Mouse (Mus musculus): Measurements from ENCODE around the gene Gm7075. TPM values are rescaled to one million over a fixed set of nuclear protein-coding genes. Genes with fewer than 3 reads are reported as not detected.
"Not testable (repeated sequence)": the region's sequence is repeated elsewhere in the genome, so short reads cannot be mapped to it uniquely, and the experiment has no call there.

Gene Gm7075
- total and polyA plus RNA-seq, 3 experiments, result not detected

DNA sequence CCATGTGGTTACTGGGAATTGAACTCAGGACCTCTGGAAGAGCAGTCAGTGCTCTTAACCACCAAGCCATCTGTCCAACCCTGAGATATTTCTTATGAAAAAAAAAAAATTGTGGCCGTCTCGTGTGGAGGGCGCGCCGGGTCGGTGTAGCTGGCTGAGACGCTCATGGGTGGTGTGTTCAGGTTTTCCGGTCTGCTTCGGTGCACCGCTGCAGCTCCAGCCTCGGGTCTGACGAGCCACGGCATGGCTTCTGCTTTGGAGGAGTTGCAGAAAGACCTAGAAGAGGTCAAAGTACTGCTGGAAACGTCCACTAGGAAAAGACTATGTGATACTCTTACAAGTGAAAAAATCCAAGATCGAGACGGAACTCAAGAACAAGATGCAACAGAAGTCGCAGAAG is 8.8 kb downstream of the Gm7075 start:
- H3K27ac ChIP-seq (ENCODE audit: insufficient read depth, low read depth), result no peak overlapping the region
- in situ Hi-C loops (cut with MboI; ENCODE audit: low pct_ligation_motif_present, low pct_unique_long_range_greater_than_20kb, low sequenced_read_pairs) (no loop called here), dilution Hi-C loops (cut with MboI; ENCODE audit: extremely low pct_ligation_motif_present, extremely low pct_unique_long_range_greater_than_20kb, low sequenced_read_pairs) (no loop called here)
- H3K79me2 ChIP-seq (replicated peaks; ENCODE audit: control insufficient read depth, extremely low read depth, insufficient read depth, poor library complexity, severe bottlenecking), result no peaks in the 10 kb centered on the region
- H3K27me3 ChIP-seq (replicated peaks), result no peaks in the 10 kb centered on the region
- H3K4me1 ChIP-seq (ENCODE audit: control insufficient read depth in 1 of 2, insufficient read depth in 2 of 2), result peaks cover 0 to under 1% of the 10 kb centered on the region in 2 experiments; a peak in 1 of 4 replicates
- peak overlapping the region; percentile 25; the same call in 1 of the 2 replicates for H3K4me2 ChIP-seq (ENCODE audit: insufficient read depth, low read depth, poor library complexity, severe bottlenecking)
- no peak for TF ChIP-seq MAX (IDR thresholded peaks at IDR 0.05; ENCODE audit: low read length)
- TF ChIP-seq ZC3H11A (IDR thresholded peaks at IDR 0.05; ENCODE audit: low read depth, low read length), result no peak
- H3K9ac ChIP-seq (ENCODE audit: insufficient read depth, low read depth), result no peak overlapping the region
- H3K4me3 ChIP-seq (replicated peaks in 1 of 3; ENCODE audit: low read depth in 2 of 3, low read length in 2 of 3, poor library complexity in 1 of 3), result no peak overlapping the region
- no peaks in the 10 kb centered on the region for H3K9me3 ChIP-seq (replicated peaks; ENCODE audit: low read length)
- H3K36me3 ChIP-seq (replicated peaks in 1 of 2; ENCODE audit: control insufficient read depth in 1 of 2, insufficient read depth in 1 of 2, low read length in 1 of 2), result no peaks in the 10 kb centered on the region
- no peak for DNase-seq (ENCODE audit: extremely low read depth)

DNA sequence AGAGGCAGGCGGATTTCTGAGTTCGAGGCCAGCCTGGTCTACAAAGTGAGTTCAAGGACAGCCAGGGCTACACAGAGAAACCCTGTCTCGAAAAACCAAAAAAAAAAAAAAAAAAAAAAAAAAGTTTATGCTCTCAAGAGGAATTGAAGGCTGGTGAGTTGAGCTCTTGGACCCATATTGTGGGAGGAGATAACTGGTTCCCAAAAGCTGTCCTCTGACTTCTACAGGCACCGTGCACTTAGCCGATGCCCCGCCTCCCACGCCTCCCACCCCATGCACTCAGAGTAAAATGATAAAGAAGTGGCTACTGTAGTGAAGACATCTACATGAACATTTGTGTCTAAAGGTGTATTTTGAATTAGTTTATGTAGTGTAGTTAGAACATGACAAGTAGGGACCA is 9.9 kb downstream of the Gm7075 start:
- H3K4me1 ChIP-seq (ENCODE audit: control insufficient read depth in 1 of 2, insufficient read depth in 2 of 2); DNase-seq (ENCODE audit: extremely low read depth); H3K36me3 ChIP-seq (replicated peaks in 1 of 2; ENCODE audit: control insufficient read depth in 1 of 2, insufficient read depth in 1 of 2, low read length in 1 of 2); in situ Hi-C loops (cut with MboI; ENCODE audit: low pct_ligation_motif_present, low pct_unique_long_range_greater_than_20kb, low sequenced_read_pairs); H3K9me3 ChIP-seq (replicated peaks; ENCODE audit: low read length); H3K79me2 ChIP-seq (replicated peaks; ENCODE audit: control insufficient read depth, extremely low read depth, insufficient read depth, poor library complexity, severe bottlenecking); dilution Hi-C loops (cut with MboI; ENCODE audit: extremely low pct_ligation_motif_present, extremely low pct_unique_long_range_greater_than_20kb, low sequenced_read_pairs); H3K27ac ChIP-seq (ENCODE audit: insufficient read depth, low read depth); H3K9ac ChIP-seq (ENCODE audit: insufficient read depth, low read depth); H3K4me2 ChIP-seq (ENCODE audit: insufficient read depth, low read depth, poor library complexity, severe bottlenecking); H3K4me3 ChIP-seq (replicated peaks in 1 of 3; ENCODE audit: low read depth in 2 of 3, low read length in 2 of 3, poor library complexity in 1 of 3); H3K27me3 ChIP-seq (replicated peaks): not testable (repeated sequence)

DNA sequence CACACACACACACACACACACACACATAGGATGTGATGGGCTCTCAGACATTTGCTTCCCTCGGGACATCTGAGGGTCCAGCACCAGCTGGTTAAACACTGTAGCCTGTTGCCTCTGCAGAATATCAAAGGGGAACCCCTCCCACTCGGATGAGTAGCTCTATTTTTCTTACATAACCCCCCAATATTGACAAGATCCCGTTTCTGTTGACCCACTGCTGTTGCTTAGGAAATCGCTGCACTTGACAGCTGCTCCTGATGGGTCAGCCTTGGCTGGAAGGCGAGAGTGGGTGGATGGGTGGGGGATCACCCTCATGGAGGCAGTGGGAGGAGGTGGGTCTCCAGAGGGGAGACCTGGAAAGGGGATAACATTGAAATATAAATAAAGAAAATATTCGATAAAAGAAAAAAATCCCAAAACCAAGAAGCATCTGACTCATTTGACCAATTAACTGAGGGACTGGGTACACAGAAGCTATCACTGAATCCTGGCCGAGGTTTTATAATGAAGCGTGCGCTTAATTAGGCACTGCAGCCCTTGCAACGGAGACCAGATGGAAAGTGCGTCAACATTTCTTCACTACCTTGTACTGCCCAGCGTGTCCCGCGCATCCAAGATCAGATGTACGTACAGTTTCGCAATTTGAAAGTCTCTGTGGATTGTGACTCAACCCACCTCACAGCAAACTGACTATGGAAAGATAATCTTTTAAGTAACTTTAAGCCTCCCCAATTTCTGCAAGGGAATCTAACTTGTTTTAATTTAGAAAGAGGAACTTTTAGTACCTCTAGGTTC is 11.2 kb downstream of the Gm7075 start:
- TF ChIP-seq NELFE (IDR thresholded peaks at IDR 0.05; ENCODE audit: low read depth, low read length), result no peak
- no peak for TF ChIP-seq E2F4 (IDR thresholded peaks at IDR 0.05; ENCODE audit: insufficient replicate concordance, low read depth, low read length)
- TF ChIP-seq EP300 (IDR thresholded peaks at IDR 0.05; ENCODE audit: low read length), result no peak
- no peak for TF ChIP-seq CTCF (conservative IDR thresholded peaks at IDR 0.05 in 1 of 2, IDR thresholded peaks at IDR 0.05 in 1 of 2; ENCODE audit: low read depth in 2 of 2, low read length in 2 of 2)
- TF ChIP-seq CHD2 (IDR thresholded peaks at IDR 0.05; ENCODE audit: low read length), result no peak
- no peak for TF ChIP-seq POLR2AphosphoS2 (IDR thresholded peaks at IDR 0.05; ENCODE audit: low read depth, low read length)
- no peak for TF ChIP-seq ZNF384 (IDR thresholded peaks at IDR 0.05; ENCODE audit: low read depth, low read length)
- TF ChIP-seq SMC3 (IDR thresholded peaks at IDR 0.05; ENCODE audit: low read depth, low read length), result no peak
- no peak for TF ChIP-seq MAZ (IDR thresholded peaks at IDR 0.05; ENCODE audit: low read depth, low read length)
- TF ChIP-seq POLR2A (IDR thresholded peaks at IDR 0.05; ENCODE audit: low read depth, low read length), result no peak
- no peak for TF ChIP-seq JUN (IDR thresholded peaks at IDR 0.05; ENCODE audit: insufficient read depth, low read depth, low read length)
- no peak for TF ChIP-seq IRF4 (IDR thresholded peaks at IDR 0.05; ENCODE audit: low read depth, low read length)
- Histone ChIP-seq H3K4me3 (replicated peaks in 1 of 3; ENCODE audit: low read depth in 2 of 3, low read length in 2 of 3, poor library complexity in 1 of 3) (no peak overlapping the region), H3K4me1 (ENCODE audit: control insufficient read depth in 1 of 2, insufficient read depth in 2 of 2) (peaks cover 0 to 2% of the 10 kb centered on the region in 2 experiments; a peak in 1 of 4 replicates), H3K27ac (ENCODE audit: insufficient read depth, low read depth) (no peak overlapping the region), H3K9ac (ENCODE audit: insufficient read depth, low read depth) (no peak overlapping the region), H3K27me3 (replicated peaks) (no peaks in the 10 kb centered on the region), H3K9me3 (replicated peaks; ENCODE audit: low read length) (no peaks in the 10 kb centered on the region), H3K36me3 (replicated peaks in 1 of 2; ENCODE audit: control insufficient read depth in 1 of 2, insufficient read depth in 1 of 2, low read length in 1 of 2) (no peaks in the 10 kb centered on the region), H3K4me2 (ENCODE audit: insufficient read depth, low read depth, poor library complexity, severe bottlenecking) (no peak overlapping the region), H3K79me2 (replicated peaks; ENCODE audit: control insufficient read depth, extremely low read depth, insufficient read depth, poor library complexity, severe bottlenecking) (no peaks in the 10 kb centered on the region)
- no peak for DNase-seq (ENCODE audit: extremely low read depth)
- in situ Hi-C loops (cut with MboI; ENCODE audit: low pct_ligation_motif_present, low pct_unique_long_range_greater_than_20kb, low sequenced_read_pairs) (no loop called here), dilution Hi-C loops (cut with MboI; ENCODE audit: extremely low pct_ligation_motif_present, extremely low pct_unique_long_range_greater_than_20kb, low sequenced_read_pairs) (no loop called here)
